Mouse (Mus musculus) erythroblast, adult 5-6 weeks (primary cell): ENCODE data around the gene Glipr1. TPM values are rescaled to one million over a fixed set of nuclear protein-coding genes. Genes with fewer than 3 reads are reported as not detected.
"Not testable (repeated sequence)": the region's sequence is repeated elsewhere in the genome, so short reads cannot be mapped to it uniquely, and the experiment has no call there.

Source experiments
- ATAC-seq: replicated peaks from 2 replicates; pipeline ENCODE4 v1.8.0; 2016; ENCODE audit warnings: moderate number of reproducible peaks, mild to moderate bottlenecking, moderate TSS enrichment, inconsistent platforms; ENCODE audit not compliant: poor library complexity, low FRiP score, severe bottlenecking
- total RNA-seq, 2 experiments: library from RNA; stranded (forward) in 1 of 2; stranded (reverse) in 1 of 2; fragments of 150-400 nt in 1 of 2; fragments of 200-764, 138-1000 nt in 1 of 2; gene quantifications; 2 replicates each; pipeline versions ENCODE4 v1.2.3 to v1.2.4; 2015 to 2017; ENCODE audit warnings: low replicate concordance in 2 of 2

Gene Glipr1
- total RNA-seq (2015; ENCODE audit: low replicate concordance) (80.9 and 85.9 TPM in 2 replicates), total RNA-seq (2017; ENCODE audit: low replicate concordance) (42.9 and 48.5 TPM in 2 replicates)

DNA sequence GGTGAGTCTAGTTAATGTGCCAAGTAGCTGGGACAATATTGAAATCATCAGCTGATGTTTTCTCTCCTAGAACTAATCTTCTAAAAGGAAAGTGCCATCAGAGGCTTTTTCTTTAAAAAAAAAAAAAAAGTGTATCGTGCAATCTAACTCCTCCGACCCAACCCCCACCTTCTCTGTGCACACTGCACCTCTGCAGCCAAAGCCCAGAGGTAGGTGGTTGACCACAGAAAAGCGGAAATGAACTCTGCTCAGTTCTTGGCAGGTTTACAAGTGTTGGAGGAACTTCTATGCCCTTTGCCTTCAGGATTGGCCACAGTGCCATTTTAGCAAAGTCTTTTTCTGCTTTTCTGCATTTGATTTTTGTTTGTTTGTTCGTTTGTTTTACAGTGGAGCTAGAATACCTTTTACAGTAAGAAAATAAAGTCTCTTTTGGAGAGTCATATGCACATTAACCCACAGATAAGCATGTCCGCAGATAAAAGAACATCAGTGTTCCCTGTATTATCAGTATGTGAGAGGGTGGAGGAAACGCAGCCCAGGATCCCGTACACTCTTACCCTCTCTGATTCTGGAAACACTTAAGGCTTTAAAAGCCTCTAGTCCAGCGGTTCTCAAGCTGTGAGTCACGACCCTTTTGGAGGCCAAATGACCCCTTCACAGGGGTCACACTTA is at the start of gene Glipr1:
Gene Glipr1, minus strand, starts transcription at position 88 of the 672 bp plus-strand sequence.
- peak; percentile 60; the same call in 1 of the 2 replicates for ATAC-seq

GRCm38 (mm10) chr10:112051956-112052355 is 49.5 kb upstream of the Glipr1 start:
- ATAC-seq: not testable (repeated sequence)

DNA sequence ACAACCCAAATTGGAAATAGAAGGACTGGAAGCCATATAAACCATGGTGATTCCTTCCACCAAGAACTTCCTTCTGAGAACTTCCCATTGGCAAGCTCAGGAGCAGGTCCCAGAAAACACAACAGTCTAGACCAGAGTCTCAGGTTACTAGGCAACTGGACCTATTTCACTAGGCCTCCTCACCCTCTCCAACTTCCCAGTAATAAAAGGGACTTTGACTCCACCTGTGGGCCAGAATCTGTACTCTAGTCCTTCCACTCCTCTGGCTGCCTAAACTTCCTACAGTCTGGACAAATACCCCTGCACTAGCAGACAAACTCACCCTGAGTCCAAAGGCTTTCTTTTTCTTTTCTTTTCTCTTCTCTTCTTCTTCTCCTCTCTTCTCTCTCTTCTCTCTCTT is 48.8 kb upstream of the Glipr1 start:
- ATAC-seq: no peak

GRCm38 (mm10) chr10:112044283-112044682 is 41.9 kb upstream of the Glipr1 start:
- not testable (repeated sequence) for ATAC-seq

DNA sequence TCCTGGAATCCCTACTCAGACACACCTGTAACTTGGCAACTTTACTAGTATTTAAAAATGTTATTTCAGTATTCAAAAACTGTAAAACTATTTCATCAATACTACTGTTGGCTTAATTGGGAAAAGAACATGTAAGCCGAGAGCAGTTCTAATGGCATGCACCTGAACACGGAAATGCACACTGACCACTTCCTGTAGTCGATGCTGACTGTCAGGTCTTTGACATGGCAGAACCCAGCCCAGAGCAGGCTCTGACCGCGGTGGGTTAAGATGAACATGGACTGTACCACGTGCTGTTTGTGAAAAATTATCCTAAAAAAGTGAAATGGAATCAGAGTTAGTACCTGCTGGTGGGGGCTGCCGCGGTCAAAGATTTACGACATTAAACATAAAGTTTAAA is 41.1 kb upstream of the Glipr1 start:
- not testable (repeated sequence) for ATAC-seq

DNA sequence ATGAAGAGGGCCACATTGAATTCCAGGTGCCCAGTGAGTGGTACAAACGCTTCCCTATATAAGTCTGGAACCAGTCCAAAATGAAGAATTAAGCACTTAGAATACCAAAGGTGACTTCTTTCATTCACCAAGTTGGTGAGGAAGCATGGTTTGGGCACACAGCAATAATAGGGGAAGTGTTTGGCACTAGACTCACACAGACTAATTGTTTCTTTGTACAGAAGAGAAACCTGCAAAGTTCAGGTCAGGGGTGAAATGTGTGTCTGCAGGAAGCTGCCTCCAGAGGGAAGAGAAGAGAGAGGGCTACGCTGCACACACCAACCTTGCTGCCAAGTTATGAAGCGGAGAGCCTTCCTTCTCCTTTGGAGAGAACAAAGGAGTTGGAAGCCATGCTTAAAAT is 26.3 kb upstream of the Glipr1 start:
- ATAC-seq: not testable (repeated sequence)

DNA sequence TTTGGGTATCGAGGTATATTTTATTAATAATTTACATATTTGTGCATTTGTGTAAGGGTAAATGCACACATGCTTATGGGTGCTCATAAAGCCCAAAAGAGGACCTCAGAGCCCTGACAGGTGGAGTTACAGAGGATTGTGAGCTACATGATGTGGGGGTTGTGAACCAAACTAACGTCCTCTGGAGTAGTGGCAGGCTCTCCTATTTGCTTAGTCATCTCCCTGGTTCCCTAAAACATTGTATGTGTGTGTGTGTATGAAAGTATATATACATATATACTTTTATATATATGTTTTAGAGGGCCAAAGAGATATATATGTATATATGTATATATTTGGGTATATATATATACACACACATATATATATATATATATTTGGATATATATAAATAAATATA is 21.2 kb upstream of the Glipr1 start:
- ATAC-seq: no peak

- not testable (repeated sequence) for ATAC-seq
Measured at GRCm38 (mm10) chr10:112009511-112009910, 7.1 kb upstream of the Glipr1 start.

DNA sequence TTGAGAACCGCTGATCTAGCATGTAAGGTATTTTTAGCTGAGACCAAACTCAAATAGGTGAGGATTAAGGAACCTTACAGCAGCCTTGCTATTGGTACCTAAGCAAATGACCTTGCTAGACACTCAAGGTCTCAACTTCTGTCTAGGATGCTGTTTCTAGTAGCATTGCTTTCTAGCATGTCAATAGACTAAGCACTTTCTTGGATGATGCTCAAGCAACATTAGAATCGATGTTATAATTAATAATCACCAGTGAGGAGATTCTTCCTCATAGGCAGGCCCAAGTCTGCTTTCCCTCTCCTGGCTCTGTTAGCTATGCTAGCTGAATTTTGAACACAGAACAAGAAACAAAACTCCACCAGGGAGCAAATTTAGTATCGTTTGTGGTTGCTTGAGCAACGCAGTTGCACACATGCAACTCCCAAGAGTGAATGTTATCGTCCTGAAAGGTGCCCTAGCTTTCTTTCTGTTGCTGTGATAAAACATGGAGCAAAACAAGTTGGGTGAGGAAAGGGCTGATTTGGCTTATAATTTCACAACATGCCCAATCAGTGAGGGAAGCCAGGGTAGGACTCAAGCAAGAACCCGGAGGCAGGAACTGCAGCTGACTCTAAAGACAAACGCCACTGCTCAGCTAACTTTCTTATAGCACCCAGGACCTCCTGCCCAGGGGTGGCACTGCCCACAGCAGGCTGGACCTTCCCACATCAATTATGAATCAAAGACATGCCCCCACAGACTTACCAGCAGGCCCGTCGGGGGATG is 493 bp downstream of the Glipr1 start:
- peak; percentile 37 for ATAC-seq

- no peak for ATAC-seq
Measured at GRCm38 (mm10) chr10:112001350-112001749, 1.1 kb downstream of the Glipr1 start.

DNA sequence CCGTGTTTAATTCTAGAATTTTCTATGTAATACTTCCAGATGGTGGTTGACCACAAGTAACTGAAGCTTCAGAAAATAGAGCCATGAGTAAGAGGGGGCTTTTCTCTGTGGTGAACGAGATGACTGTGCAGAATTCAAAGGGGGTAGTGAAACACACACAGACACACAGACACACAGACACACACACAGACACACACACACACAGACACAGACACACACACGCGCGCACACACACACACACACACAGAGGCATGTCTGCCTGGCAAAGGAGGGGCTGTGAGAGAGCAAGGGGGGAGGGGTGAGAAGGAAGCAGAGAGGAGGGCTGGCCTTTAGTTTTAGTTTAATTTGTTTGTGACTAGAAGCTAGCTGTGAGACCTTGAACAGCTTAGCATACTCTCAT is 1.9 kb downstream of the Glipr1 start:
- ATAC-seq: no peak

DNA sequence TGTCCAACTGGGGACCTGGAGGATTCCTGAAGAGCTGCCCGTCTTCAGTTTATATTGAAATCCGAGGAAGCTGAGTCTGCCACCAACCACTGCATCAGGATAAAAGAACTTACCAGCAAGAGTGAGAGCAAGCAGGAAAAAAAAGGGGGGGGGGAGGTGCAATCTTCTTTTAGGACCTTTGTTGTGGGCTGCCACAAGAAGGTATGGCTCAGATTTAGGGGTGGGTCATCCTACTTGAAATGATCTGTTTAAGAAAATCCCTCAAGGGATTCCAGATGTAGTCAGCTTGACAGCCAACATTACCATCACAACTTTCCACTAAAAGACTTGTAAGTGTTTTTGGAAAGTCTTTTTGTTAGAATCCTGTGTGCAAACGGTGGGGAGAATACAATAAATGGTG is 2.7 kb downstream of the Glipr1 start:
- ATAC-seq: no peak

DNA sequence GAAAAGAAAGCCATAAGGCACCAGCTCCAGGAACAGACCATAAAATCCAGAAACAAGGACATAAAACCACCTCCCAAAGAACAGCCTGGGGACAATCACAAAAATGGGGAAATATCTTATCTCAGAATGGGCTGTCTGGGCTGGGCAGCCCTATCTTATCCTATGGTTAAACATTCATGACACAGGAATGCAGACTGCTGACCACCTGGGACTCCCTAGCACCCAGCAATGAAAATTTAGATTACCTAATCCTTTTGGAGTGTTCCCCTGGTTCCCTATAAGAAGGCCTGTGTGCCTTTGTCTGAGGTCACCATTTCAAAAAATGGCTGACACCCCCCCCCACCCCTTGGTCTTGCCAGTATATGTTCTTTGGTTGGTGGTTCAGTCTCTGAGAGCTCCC is 4.8 kb downstream of the Glipr1 start:
- no peak for ATAC-seq

GRCm38 (mm10) chr10:111996911-111997347 is 5.5 kb downstream of the Glipr1 start:
- peak; percentile 68 for ATAC-seq

DNA sequence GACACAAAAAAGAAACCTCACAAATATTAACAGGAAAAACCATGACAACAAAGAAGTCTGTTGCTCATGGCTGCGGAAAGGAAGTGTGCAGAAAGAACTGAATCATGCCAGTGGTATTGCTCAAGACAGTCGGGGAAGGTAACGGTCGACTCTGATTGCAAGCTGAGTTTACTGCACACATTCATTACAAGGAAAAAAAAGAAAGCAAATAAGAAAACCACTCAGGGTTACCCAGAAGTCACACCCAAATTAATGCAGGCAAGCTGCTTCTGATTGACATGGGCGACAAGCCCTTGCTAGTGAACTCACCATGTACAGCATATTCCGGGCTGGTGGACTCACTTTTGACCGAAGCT is 5.9 kb downstream of the Glipr1 start:
- ATAC-seq: 0 out of 2 replicates have a peak, but pooled peaks have one; percentile 45

GRCm38 (mm10) chr10:111995803-111996548 is 6.5 kb downstream of the Glipr1 start:
- no peak for ATAC-seq

- no peak for ATAC-seq
Measured at GRCm38 (mm10) chr10:111986453-111986852, 16.0 kb downstream of the Glipr1 start.

- ATAC-seq: no peak
Measured at GRCm38 (mm10) chr10:111983070-111983469, 19.4 kb downstream of the Glipr1 start.

DNA sequence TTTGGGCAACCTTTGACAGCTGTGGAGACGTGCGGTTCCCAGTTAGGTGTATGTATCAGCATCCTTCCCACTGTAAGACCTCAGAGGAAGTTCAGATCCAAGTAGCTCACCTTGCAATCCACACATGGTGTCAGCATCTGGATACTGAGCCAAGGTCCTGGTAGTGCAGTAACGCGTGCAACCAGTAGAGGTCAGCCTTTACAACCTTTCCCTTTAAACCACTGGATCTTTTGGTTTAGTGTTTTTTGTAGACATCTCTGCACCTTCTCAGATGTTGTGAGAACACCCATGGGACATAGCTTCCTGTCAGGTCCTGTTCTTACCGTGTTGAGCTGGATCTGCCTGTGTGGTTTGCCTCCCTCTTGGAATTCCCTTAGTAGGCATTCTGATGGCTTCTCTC is 24.8 kb downstream of the Glipr1 start:
- 0 out of 2 replicates have a peak, but pooled peaks have one; percentile 64 for ATAC-seq
